Mouse (Mus musculus): ENCODE measurements at regions not wholly inside any gene's neighbourhood (a gene's known extent, or its start where the extent isn't known, plus 50 kb on each side); places are given as distances from the start of the nearest gene placed in this dataset.

- no peak for DNase-seq
Measured at GRCm38 (mm10) chr5:148645772-148646171, 93.2 kb upstream of the Ubl3 start.

- no peak for DNase-seq
Measured at GRCm38 (mm10) chr5:148645191-148645681, 92.6 kb upstream of the Ubl3 start.

DNA sequence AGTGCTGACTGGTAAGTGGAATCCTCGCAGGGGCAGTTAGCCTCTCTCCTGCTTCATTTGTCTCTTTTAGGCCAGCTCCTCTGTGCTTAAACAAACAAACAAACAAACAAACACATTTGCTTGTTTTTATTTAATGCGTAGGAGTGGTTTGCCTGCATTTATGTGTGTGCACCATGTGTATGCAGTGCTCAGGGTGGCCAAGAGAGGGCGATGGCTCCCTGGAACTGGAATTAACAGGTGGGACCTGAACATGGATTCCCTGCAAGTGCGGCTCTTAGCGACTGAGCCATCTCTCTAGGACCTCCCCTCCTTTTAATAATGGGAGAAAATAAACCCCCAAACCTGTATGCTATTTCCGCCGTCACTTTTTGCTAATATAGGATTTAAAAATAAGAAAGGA, 91.8 kb upstream of the Ubl3 start:
- no peak for DNase-seq

DNA sequence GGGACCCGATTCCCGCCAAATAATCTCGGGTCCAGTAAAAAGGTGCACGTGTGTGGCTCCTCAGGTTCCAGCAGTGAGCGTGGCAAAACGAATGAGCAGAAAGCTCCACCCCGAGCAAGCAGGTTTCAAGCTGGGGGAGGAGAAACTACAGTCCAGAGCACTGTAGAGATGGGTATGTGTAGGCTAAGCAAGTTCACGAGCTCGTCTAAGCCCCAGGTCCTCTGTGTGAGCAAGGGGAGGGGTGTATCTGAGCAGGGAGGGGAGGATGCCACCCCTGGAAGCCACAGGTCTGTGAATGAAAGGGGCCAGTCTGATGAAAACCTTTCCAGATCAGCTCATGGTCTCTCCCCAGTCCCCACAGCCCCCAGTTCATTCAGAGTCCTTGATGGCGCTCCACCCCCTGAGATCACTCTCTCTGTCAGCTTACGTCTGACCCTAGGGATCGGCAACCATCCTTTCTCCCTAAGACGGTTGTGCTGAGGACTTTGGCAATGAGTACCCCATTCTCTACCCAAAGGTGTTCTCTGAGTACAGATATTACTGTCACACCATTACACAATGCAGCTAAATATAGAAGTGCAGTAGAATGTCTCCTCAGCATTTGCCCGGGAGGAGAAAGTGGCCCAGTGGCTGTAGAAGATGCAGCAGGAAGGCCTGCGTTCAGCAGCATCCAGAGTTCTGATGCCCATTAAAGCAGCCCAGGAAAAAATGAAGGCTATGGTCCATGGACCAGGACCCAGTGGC, 89.2 kb upstream of the Ubl3 start:
- DNase-seq, result no peak

DNA sequence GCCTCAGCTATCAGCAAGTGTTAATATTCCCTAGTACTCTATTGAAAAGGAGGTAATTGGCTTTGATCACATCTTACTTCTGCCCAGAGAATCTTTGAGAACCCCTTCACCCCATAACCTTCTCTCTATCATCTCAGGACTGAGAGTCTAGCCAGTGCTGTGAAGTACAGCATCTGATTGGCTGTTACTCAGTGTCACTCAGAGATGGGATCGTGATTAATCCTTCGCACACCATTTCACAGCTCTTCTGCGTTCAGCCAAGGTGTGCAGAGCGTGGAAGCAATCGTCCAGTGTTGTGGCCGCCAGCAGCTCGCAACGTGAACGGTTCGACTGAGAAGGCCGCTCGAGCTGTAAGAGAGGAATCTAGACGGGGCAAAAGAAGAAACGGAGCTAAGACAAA, 87.9 kb upstream of the Ubl3 start:
- DNase-seq, result no peak

DNA sequence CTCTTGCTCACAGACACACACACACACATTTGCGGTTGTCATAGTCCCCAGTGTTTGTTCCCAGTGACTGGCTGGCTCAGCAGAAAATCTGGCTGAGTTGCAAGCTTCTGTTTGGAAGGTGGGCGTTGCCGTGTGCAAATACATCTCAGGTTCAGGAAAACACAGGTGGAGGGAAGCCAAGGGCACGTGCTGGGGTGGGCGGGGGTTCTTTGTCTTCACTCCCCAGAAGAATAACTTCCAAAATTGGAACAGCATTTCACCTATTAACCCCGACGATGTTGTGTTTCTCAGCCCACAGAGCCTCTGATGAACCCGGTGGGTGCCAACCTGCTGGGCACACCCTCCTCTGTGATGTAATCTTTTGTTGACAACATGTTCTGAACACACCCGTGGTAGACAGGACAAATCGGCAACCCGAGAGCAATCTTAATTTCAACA, 82.3 kb upstream of the Ubl3 start:
- peak in 1 of 2 experiments; percentile 33 for DNase-seq

DNA sequence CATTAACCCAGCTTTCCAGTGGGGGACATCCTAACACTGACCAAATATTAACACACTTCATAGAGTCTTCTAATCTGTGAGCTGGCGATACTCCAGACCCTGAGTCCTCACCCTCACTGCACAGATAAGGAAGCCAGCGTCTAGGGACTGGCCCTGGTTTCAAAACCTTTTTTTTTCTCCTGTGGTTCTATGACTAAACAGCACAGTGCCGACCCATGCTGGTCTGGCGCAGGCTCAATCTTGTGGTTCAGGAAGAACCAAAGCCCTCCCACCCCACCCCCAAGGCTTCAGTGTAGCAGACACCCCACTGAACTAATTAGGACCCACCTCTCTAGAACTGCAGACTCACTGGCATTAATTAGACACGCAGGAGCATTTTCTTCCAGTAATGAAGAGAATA, 81.4 kb upstream of the Ubl3 start:
- peak in 1 of 2 experiments; percentile 32 for DNase-seq

GRCm38 (mm10) chr5:148633331-148633730, 80.7 kb upstream of the Ubl3 start:
- no peak for DNase-seq

DNA sequence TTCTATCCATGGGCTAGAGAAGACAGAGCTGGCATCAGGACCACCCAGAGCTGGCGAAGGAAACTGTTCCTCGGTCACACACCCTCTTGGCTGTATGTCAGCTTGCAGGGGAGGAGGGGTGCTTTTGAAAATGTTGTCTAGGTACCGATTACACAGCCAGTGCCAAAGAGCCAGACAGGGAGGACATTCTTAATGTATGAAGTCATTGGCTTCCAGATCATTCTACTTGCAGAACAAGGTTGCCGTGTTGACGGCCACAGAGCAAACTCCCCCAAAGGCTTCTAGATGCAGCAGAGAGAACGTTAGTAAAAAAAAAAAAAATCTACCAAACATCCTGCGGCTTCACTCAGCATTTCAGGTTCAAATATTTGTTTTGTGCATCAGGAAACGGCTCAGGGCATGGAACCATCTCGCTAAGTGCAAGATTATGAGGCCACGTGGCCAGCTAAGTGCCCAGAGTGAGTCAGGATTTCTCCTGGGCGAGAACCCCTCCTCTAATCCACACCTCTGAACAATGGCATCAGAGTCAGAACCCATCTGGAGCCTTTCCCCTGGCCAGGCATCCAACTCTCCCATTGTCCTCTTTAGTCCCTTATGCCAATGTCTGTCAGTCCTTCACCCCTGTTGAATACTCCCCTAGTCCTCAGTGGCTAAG, 80.1 kb upstream of the Ubl3 start:
- DNase-seq, result peak; percentile 67 to 69

GRCm38 (mm10) chr5:148631566-148631965, 79.0 kb upstream of the Ubl3 start:
- DNase-seq, result no peak

GRCm38 (mm10) chr5:148626014-148626413, 73.4 kb upstream of the Ubl3 start:
- no peak for DNase-seq

GRCm38 (mm10) chr5:148624649-148625405, 72.2 kb upstream of the Ubl3 start:
- no peak for DNase-seq

- no peak for DNase-seq
Measured at GRCm38 (mm10) chr5:148620895-148621786, 68.6 kb upstream of the Ubl3 start.

DNA sequence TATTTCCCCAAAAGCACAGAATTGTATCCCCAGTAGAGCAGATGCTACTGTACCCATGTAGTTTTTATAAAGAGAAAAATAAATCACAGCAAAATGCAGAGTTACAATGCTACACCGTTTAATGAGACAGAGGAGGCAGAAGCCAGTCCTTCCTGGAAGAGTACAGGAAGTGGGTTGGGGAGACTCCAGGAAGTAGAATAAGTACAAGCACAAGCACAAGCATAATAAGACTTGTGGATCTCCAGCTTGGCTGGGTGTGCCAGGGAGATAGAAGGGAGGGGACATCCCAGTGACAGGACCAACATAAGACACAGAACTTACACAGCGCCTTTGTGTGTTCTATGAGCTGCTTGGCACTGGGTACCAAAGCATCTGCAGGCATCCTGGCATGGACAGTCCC, 67.3 kb upstream of the Ubl3 start:
- DNase-seq, result no peak

- peak in 1 of 2 experiments; percentile 30 for DNase-seq
Measured at GRCm38 (mm10) chr5:148616426-148616825, 63.8 kb upstream of the Ubl3 start.

DNA sequence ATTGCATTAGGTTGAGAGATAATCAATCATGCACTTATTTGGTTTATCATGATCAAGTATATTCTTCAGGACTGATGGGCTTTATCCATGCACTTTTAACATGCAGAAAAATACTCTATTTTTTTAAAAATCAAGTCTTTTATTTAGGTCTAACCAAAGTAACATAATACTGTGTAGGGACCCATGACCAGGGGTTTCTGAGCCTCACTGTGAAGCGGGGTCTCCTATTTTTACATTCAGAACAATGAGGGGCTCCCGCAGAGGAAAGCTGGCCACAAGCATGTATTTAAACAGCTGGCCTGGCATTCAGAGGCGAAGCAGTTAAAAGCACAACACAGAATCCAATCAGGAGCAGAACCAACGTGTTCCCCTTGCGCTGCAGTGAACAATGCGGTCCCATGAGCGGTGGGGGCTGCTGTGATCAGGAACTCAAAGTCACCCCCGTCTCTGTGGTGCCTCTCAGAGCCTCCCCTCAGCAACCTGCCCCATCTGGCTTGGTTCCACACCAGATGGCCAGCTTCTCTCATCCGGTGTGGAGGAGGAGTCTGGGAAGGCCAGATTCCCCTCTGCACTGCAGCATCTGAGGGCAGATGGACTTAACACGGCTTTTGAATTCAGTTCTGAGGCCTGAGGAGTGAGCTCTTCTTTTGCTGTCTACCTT, 63.2 kb upstream of the Ubl3 start:
- peak; percentile 77 to 86 for DNase-seq

- no peak for DNase-seq
Measured at GRCm38 (mm10) chr5:148615117-148615516, 62.5 kb upstream of the Ubl3 start.

DNA sequence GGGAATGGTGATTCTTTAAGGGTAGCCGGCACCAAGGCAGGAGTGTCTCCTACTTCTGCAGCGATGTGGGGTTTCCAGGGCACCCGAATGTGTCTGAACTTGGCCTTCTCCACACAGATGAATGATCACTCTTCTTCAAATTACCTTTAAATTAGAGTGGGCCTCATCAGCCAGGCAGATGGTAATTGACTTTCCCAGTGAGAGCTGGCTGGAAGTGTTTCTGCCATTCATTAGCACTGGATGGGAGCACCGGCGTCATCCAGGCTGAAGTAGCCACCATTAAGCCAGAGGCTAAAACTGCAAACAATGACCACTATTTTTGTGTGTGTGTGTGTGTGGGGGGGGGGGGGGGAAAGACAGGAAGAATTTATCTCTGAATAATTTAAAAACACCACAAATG, 58.7 kb upstream of the Ubl3 start:
- no peak for DNase-seq

DNA sequence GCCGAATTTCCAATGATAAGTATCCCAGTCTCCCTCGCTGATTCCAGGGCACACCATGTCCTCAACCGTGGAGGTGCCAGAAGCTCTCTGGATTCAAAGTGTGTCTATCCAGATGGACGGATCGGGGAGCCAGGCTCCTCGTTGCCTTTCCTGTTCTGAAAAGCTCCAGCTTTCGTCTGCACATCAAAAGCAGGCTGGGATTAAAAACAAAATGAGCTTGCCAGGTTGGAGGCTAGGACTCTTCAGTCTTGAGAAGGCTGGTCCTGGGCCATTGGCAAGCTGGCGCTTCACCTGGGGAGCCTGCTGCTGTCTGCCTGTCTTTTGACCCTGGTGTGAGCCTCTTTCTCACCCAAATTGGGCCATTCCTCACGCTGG, 56.9 kb upstream of the Ubl3 start:
- DNase-seq, result peak; percentile 67 to 77

GRCm38 (mm10) chr5:148608857-148609505, 56.4 kb upstream of the Ubl3 start:
- DNase-seq, result no peak

DNA sequence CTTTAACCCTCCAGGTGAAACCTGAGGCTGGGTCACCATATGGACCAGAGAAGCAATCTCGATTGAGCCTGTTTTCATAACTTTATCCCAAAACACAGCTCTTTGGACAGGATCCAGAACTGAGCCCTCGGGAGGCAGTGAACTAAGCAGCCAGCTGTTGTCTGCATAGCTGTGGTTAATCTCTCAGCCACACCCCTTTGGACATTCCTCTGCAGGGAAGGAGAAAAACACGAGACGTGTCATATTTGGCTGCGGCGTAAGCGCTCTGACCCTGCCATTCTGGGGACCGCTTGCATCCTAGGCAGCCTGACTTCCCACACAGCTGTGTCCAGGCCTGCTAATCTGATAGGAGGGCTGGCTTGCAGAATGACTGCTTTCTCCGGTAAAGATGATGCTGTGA, 55.6 kb upstream of the Ubl3 start:
- DNase-seq, result no peak
